Comparison of ENCODE assay signal across 8 mouse cellular contexts in the genomic region with DNA sequence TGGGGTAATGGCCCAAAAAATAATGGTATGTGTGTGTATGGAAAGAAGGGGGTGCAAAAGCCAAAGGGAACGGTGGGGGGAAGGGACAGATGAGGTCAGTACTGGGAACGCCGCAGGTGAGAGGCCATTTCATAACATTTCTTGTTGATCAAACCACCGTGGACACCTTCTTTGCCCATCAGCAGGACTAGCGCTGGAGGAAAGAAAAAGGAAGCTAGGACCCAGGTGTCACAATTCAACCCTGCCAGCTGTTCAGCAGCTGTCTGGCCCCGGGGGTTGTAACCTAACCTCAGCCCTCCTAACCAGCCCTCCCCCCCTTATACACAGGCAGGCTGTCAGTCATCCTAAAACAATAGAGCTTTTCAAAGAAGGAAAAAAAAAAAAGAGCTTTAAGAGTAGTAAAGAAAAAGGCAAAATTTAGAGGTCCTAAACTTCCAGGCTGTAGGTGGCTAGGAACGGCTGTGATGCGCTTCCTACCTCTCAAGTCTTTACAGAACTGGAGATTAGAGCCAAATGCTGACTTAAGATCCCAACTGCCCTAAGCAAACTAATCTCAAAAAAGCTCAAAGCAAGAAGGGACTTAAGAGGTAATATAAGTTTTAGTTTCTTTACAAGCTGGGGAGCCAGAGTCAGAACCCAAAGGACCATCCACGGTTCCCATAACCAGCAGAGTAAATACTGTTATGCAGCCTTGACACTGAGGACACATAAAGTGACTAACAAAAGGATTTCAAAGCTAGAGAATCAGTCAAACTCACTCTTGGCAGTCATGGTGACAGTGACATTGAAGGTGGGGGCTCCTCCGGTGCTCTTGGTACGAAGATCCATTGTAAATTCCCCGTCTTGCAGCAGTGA. TPM values are rescaled to one million over a fixed set of nuclear protein-coding genes. Genes with fewer than 3 reads are reported as not detected.
A peak's percentile ranks its signal among the peaks of the same experiment; 100 is the strongest.
DNase-seq lines count a peak whose midpoint lies in the region; ATAC-seq and TF ChIP-seq lines count a peak whose summit lies in the region.

No protein-coding gene starts in this region.

- H3K4me3 ChIP-seq in lung, embryonic 14.5 days (ENCODE audit: low read depth, low read length): peak overlapping the region; percentile 100
- H3K4me3 ChIP-seq in hindbrain, embryonic 10.5 days: peak overlapping the region; percentile 97
- H3K4me3 ChIP-seq in midbrain, embryonic 10.5 days: peak overlapping the region; percentile 100

- no peak for TF ChIP-seq CTCF in lung, embryonic 14.5 days (IDR thresholded peaks at IDR 0.05; ENCODE audit: low read depth)

- H3K27ac ChIP-seq in lung, embryonic 14.5 days (ENCODE audit: low read depth): peak overlapping the region; percentile 99
- peak overlapping the region; percentile 99; the same call in 1 of the 2 replicates for H3K27ac ChIP-seq in hindbrain, embryonic 10.5 days
- peak overlapping the region; percentile 99; the same call in 1 of the 2 replicates for H3K27ac ChIP-seq in midbrain, embryonic 10.5 days (replicated peaks)

- H3K4me2 ChIP-seq in lung, embryonic 14.5 days: peak overlapping the region; percentile 97

- peaks cover 57% of the 10 kb centered on the region for H3K36me3 ChIP-seq in lung, embryonic 14.5 days (ENCODE audit: insufficient read depth)
- peaks cover 48% of the 10 kb centered on the region for H3K36me3 ChIP-seq in hindbrain, embryonic 10.5 days
- peaks cover 51% of the 10 kb centered on the region for H3K36me3 ChIP-seq in midbrain, embryonic 10.5 days

- ATAC-seq in lung, embryonic 14.5 days (ENCODE audit: insufficient read depth): no peak

- H3K9me3 ChIP-seq in lung, embryonic 14.5 days (ENCODE audit: low read depth, low read length): no peaks in the 10 kb centered on the region
- no peaks in the 10 kb centered on the region for H3K9me3 ChIP-seq in hindbrain, embryonic 10.5 days
- no peaks in the 10 kb centered on the region for H3K9me3 ChIP-seq in midbrain, embryonic 10.5 days (replicated peaks)

- peak; percentile 65 for DNase-seq in adrenal gland, adult 2 months
- no peak for DNase-seq in adrenal gland, postnatal 10 days
- no peak for DNase-seq in lung, embryonic 14.5 days
- DNase-seq in lung, postnatal 25 days (ENCODE audit: low spot score): no peak
- DNase-seq in hindbrain, embryonic 10.5 days (ENCODE audit: low spot score): peak; percentile 32
- no peak for DNase-seq in midbrain, embryonic 10.5 days (ENCODE audit: low spot score)
- no peak for DNase-seq in ovary, postnatal 14 days (ENCODE audit: low spot score)
- no peak for DNase-seq in ovary, adult 18-20 months (ENCODE audit: low spot score)

- 45% methylated on average over 12 of the region's 12 CpGs for WGBS in lung, embryonic 14.5 days
- WGBS in hindbrain, embryonic 10.5 days: 70% methylated on average over 12 of the region's 12 CpGs
- 76% methylated on average over 12 of the region's 12 CpGs for WGBS in midbrain, embryonic 10.5 days

- peak overlapping the region; percentile 97 for H3K9ac ChIP-seq in lung, embryonic 14.5 days

- no peaks in the 10 kb centered on the region for H3K27me3 ChIP-seq in lung, embryonic 14.5 days (ENCODE audit: insufficient read depth, low read length)
- H3K27me3 ChIP-seq in hindbrain, embryonic 10.5 days (ENCODE audit: insufficient read depth, poor library complexity, severe bottlenecking): no peaks in the 10 kb centered on the region
- no peaks in the 10 kb centered on the region for H3K27me3 ChIP-seq in midbrain, embryonic 10.5 days (ENCODE audit: low read depth, poor library complexity, severe bottlenecking)

- H3K4me1 ChIP-seq in lung, embryonic 14.5 days (ENCODE audit: insufficient read depth): peaks cover 15% of the 10 kb centered on the region
- H3K4me1 ChIP-seq in hindbrain, embryonic 10.5 days (replicated peaks): peaks cover 75% of the 10 kb centered on the region
- H3K4me1 ChIP-seq in midbrain, embryonic 10.5 days: peaks cover 66% of the 10 kb centered on the region

RNA-seq across cellular contexts. Expression of gene Pfn1, which starts 2.2 kb away (rescaled TPM):
- 100 to 1,000 TPM; 833 to 893 TPM for total RNA-seq in adrenal gland, adult 2 months (2021)
- polyA plus RNA-seq in adrenal gland, adult 2 months (2012; rRNA removed): 2,948 and 4,143 TPM in 2 replicates
- total RNA-seq in adrenal gland, postnatal 10 days (2021): 100 to 1,000 TPM; 677 to 708 TPM
- 2,124 and 2,138 TPM in 2 replicates for polyA plus RNA-seq in lung, embryonic 14.5 days (2014; fragmentation: Nextera tagmentation; extraction: Ambion mirVana)
- polyA plus RNA-seq in hindbrain, embryonic 10.5 days (2016; fragmentation: Nextera tagmentation; extraction: Ambion mirVana): 1,872 and 1,874 TPM in 2 replicates
- polyA plus RNA-seq in midbrain, embryonic 10.5 days (2016; fragmentation: Nextera tagmentation; extraction: Ambion mirVana): 1,553 and 1,733 TPM in 2 replicates

RNA-seq across cellular contexts. Expression of gene Eno3, which starts 4.7 kb away (rescaled TPM):
- total RNA-seq in adrenal gland, adult 2 months (2021): 10 to 100 TPM; 18.3 to 67.6 TPM
- polyA plus RNA-seq in adrenal gland, adult 2 months (2012; rRNA removed): 8.0 and 16.9 TPM in 2 replicates
- total RNA-seq in adrenal gland, postnatal 10 days (2021): 100 to 1,000 TPM in 1 of 2 experiments, 10 to 100 TPM in 1; 89.5 to 224 TPM
- polyA plus RNA-seq in lung, embryonic 14.5 days (2014; fragmentation: Nextera tagmentation; extraction: Ambion mirVana): 12.7 and 19.6 TPM in 2 replicates
- 39.3 and 53.3 TPM in 2 replicates for polyA plus RNA-seq in hindbrain, embryonic 10.5 days (2016; fragmentation: Nextera tagmentation; extraction: Ambion mirVana)
- 22.6 and 32.8 TPM in 2 replicates for polyA plus RNA-seq in midbrain, embryonic 10.5 days (2016; fragmentation: Nextera tagmentation; extraction: Ambion mirVana)

RNA-seq across cellular contexts. Expression of gene Slc25a11, which starts 5.0 kb away (rescaled TPM):
- 100 to 1,000 TPM; 124 to 140 TPM for total RNA-seq in adrenal gland, adult 2 months (2021)
- polyA plus RNA-seq in adrenal gland, adult 2 months (2012; rRNA removed): 118 and 139 TPM in 2 replicates
- 100 to 1,000 TPM; 180 to 220 TPM for total RNA-seq in adrenal gland, postnatal 10 days (2021)
- polyA plus RNA-seq in lung, embryonic 14.5 days (2014; fragmentation: Nextera tagmentation; extraction: Ambion mirVana): 128 and 133 TPM in 2 replicates
- polyA plus RNA-seq in hindbrain, embryonic 10.5 days (2016; fragmentation: Nextera tagmentation; extraction: Ambion mirVana): 144 and 155 TPM in 2 replicates
- 142 and 149 TPM in 2 replicates for polyA plus RNA-seq in midbrain, embryonic 10.5 days (2016; fragmentation: Nextera tagmentation; extraction: Ambion mirVana)

RNA-seq across cellular contexts. Expression of gene Rnf167, which starts 5.2 kb away (rescaled TPM):
- total RNA-seq in adrenal gland, adult 2 months (2021): 100 to 1,000 TPM in 1 of 2 experiments, 10 to 100 TPM in 1; 76.9 to 106 TPM
- 91.4 and 101 TPM in 2 replicates for polyA plus RNA-seq in adrenal gland, adult 2 months (2012; rRNA removed)
- 10 to 100 TPM; 73.9 to 86.6 TPM for total RNA-seq in adrenal gland, postnatal 10 days (2021)
- 97.0 and 98.8 TPM in 2 replicates for polyA plus RNA-seq in lung, embryonic 14.5 days (2014; fragmentation: Nextera tagmentation; extraction: Ambion mirVana)
- 90.6 and 97.1 TPM in 2 replicates for polyA plus RNA-seq in hindbrain, embryonic 10.5 days (2016; fragmentation: Nextera tagmentation; extraction: Ambion mirVana)
- polyA plus RNA-seq in midbrain, embryonic 10.5 days (2016; fragmentation: Nextera tagmentation; extraction: Ambion mirVana): 85.6 and 96.3 TPM in 2 replicates

RNA-seq across cellular contexts. Expression of gene Gp1ba, which starts 13.3 kb away (rescaled TPM):
- total RNA-seq in adrenal gland, adult 2 months (2021): under 1 TPM in 1 of 2 experiments, not detected in 1; 0.12 TPM
- polyA plus RNA-seq in adrenal gland, adult 2 months (2012; rRNA removed): 0.03 TPM in 1 of 2 replicates, not detected in the other
- total RNA-seq in adrenal gland, postnatal 10 days (2021): under 1 TPM; 0.30 TPM
- 0.81 and 1.1 TPM in 2 replicates for polyA plus RNA-seq in lung, embryonic 14.5 days (2014; fragmentation: Nextera tagmentation; extraction: Ambion mirVana)
- polyA plus RNA-seq in hindbrain, embryonic 10.5 days (2016; fragmentation: Nextera tagmentation; extraction: Ambion mirVana): 0.34 and 0.80 TPM in 2 replicates
- 0.44 and 0.48 TPM in 2 replicates for polyA plus RNA-seq in midbrain, embryonic 10.5 days (2016; fragmentation: Nextera tagmentation; extraction: Ambion mirVana)

Comparison
In these comparisons a context has a peak if more than half of its experiments do, and no peak if none do; other contexts are left out.
1. DNase-seq: peak in adrenal gland, adult 2 months (single experiment) and hindbrain, embryonic 10.5 days (single experiment); none in adrenal gland, postnatal 10 days (single experiment), lung, embryonic 14.5 days (single experiment), lung, postnatal 25 days (single experiment), midbrain, embryonic 10.5 days (single experiment), ovary, postnatal 14 days (single experiment) and ovary, adult 18-20 months (single experiment).
2. Peak in every context shown above with its lines, with median percentiles within 50 percentile points of each other: H3K27ac ChIP-seq and H3K4me3 ChIP-seq.